Mouse (Mus musculus) kidney, adult 2 months (tissue): ENCODE measurements around the gene Purb. TPM values are rescaled to one million over a fixed set of nuclear protein-coding genes. Genes with fewer than 3 reads are reported as not detected.

Source experiments
- DNase-seq: peaks from one replicate; pipeline ENCODE4 v3.0.0; 2021
- H3K27ac ChIP-seq: fragments of 200-500 bp; 2 replicates; pipeline ENCODE4 v1.5.1; 2012; ENCODE audit warnings: low read depth, low read length, control low read depth, inconsistent platforms; ENCODE audit not compliant: insufficient read depth
- H3K27me3 ChIP-seq: fragments of 200-500 bp; replicated peaks from 2 replicates; pipeline ENCODE4 v1.6.1; 2012; ENCODE audit warnings: mild to moderate bottlenecking, moderate library complexity, low read length, inconsistent platforms; ENCODE audit not compliant: control insufficient read depth, insufficient read depth
- H3K36me3 ChIP-seq: fragments of 200-500 bp; 2 replicates; pipeline ENCODE4 v1.6.1; 2012; ENCODE audit warnings: mild to moderate bottlenecking, moderate library complexity, low read length, inconsistent platforms; ENCODE audit not compliant: control insufficient read depth, insufficient read depth
- H3K4me1 ChIP-seq: fragments of 200-500 bp; 2 replicates; pipeline ENCODE4 v1.6.1; 2011; ENCODE audit warnings: low read length; ENCODE audit not compliant: control insufficient read depth, insufficient read depth
- H3K4me3 ChIP-seq: fragments of 200-500 bp; 2 replicates; pipeline ENCODE4 v1.5.1; 2011; ENCODE audit warnings: mild to moderate bottlenecking, low read depth, low read length, control low read depth; ENCODE audit not compliant: insufficient read depth
- CTCF ChIP-seq: fragments of 200-500 bp; conservative IDR thresholded peaks from 2 replicates; pipeline ENCODE4 v1.5.1; 2011; ENCODE audit warnings: low read depth, mild to moderate bottlenecking, control low read depth, low read length, moderate library complexity, mixed read lengths; ENCODE audit not compliant: insufficient read depth, insufficient read length
- POLR2A ChIP-seq: fragments of 200-500 bp; IDR thresholded peaks from one replicate; pipeline ENCODE4 v1.6.1; 2011; ENCODE audit warnings: low read depth, low read length, control low read depth
- WGBS: fragments of 180-500 bp; shearing (Covaris S2); methylation state at CpG from one replicate; pipeline ENCODE4 v1.1.7; 2018; 5-methylcytosine and 5-hydroxymethylcytosine counted together
- polyA plus RNA-seq: library from polyadenylated mRNA; depleted of rRNA; stranded (reverse); fragments of >200 nt; gene quantifications from 2 replicates; pipeline ENCODE4 v1.2.3, GENCODE M21; 2012

The Purb gene
- polyA plus RNA-seq, 1 experiment: 7.6 TPM

DNA sequence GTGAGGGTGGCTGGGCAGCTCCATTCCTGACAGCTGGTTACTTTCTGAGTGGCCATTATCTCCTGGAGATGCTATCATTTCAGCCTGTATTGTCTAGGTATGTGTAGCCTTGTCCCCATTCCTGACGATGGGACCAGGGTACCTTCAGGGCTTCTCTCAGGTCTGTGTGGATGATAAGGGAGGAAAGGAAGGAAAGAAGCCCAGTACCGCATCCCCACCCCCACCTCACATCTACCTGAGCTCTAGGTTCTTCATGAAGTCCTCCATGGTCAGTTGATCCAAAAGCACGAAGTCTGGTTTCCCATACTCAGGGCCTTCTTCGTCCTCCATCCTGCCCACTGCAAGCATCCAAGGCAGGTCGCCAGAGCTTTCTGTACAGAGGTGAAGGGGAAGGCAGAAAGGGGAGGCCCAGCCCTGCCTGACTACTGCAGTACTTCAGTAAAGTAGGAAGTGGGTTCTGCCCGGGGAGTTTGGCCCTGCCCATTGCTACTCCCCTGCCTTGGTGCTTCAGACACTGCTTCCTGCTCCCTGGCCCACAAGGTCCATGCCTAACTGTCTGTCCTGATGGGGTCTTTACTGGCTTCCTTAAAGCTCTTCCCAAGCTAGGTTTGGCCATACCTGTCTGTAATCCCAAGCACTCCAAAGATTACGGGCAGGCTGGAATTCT lies 44.9 kb upstream of the Purb start, which contains the start of gene Myo1g:
Gene Myo1g, minus strand, starts transcription at position 459 of the 667 bp plus-strand sequence.
- peaks cover 3% of the 10 kb centered on the region for H3K36me3 ChIP-seq
- no peak within 1 kb of the TSS for H3K27ac ChIP-seq
- DNase-seq: no peak
- 66% methylated on average over 7 of the region's 7 CpGs for WGBS
- H3K4me3 ChIP-seq: no peak within 1 kb of the TSS
- no peaks in the 10 kb centered on the region for H3K27me3 ChIP-seq
- H3K4me1 ChIP-seq: no peaks in the 10 kb centered on the region
- no peak for TF ChIP-seq POLR2A
- no peak for TF ChIP-seq CTCF

DNA sequence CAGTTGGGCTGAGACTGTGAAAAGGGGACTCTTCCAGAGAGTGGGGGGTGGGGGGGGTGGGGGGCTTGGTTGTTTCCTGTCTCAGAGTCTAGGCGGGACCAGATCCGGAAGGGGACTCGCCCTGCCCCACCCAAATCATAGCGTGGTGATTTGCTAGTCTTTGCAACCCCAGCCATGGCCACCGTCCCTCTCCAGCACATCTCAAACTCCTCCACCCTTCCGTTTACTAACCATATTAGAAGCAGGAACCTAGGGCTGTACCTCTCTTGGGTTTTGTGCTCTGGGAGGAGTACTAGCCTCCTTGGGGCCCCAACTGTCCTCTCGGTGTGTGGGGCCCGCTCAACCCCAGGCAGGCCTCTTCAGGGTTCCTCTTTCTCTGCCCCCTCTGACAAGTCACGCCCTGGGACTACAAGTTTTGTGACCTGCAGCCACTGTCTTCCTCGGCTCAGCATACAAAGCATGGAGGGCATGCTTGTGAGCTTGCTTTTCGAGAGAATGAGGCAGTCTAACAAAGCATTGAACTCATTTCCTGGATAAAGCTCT lies 43.8 kb upstream of the Purb start:
- Histone ChIP-seq H3K4me1 (no peaks in the 10 kb centered on the region), H3K27ac (no peak overlapping the region), H3K27me3 (no peaks in the 10 kb centered on the region), H3K36me3 (peaks cover under 1% of the 10 kb centered on the region; the same call in 1 of the 2 replicates), H3K4me3 (no peak overlapping the region)
- DNase-seq: no peak
- TF ChIP-seq POLR2A (no peak), CTCF (no peak)
- WGBS: 75% methylated on average over 11 of the region's 11 CpGs

DNA sequence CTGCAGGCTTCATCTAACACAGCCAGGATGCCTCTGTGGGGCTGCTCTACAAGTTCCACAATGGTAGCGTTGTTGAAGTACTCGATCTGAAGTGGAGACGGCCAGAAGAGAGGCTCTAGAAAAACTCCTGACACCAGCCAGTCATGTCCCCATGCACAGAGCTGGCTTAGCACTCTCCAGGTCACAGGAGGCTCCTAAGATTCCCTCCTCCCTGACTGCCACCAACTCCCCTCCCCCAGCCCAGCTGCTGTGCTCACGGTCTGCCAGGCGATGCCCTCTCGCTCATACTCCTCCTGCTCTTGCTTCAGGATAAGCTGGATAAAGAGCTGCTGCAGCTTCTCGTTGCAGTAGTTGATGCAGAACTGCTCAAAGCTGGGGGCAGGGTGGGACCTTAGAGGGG lies 39.1 kb upstream of the Purb start:
- no peak for DNase-seq
- WGBS: 50% methylated on average over 7 of the region's 7 CpGs
- H3K36me3 ChIP-seq: no peaks in the 10 kb centered on the region

DNA sequence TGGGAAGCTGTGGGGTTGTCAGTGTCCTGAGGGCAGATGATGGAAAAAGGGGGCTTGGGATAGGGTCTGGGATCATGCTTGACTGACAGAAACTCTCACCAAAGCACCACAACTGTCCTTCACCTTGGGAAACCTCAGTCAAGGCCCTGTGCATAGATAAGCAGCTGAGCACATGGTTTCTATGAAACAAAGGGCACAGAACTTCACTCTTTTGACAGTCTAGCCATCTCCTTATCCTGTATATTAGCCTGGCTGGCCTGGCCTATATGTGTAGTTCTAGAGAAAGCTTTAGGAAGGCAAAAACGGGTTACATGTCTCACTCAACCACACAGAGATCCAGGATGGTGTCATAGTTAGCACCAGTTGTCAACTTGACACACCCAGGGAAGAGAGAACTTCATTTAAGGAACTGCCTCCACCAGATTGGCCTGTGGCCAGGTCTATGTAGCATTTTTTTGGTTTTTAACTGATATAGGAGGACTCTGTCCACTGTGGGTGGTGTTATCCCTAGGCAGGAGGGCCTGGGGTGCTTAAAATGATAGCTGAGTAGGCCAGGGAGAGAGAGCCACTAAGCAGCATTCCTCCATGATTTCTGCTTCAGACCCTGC lies 32.7 kb upstream of the Purb start:
- 59% methylated on average over 1 of the region's 1 CpGs for WGBS

More for the DNA sequence above, 39.1 kb upstream of the Purb start:
- H3K4me1 ChIP-seq: no peaks in the 10 kb centered on the region
- H3K4me3 ChIP-seq: no peak overlapping the region
- H3K27me3 ChIP-seq: no peaks in the 10 kb centered on the region
- no peak overlapping the region for H3K27ac ChIP-seq
- TF ChIP-seq CTCF: no peak
- no peak for TF ChIP-seq POLR2A

GRCm38 (mm10) chr11:6506516-6506915 lies 30.8 kb upstream of the Purb start:
- no peak overlapping the region for H3K27ac ChIP-seq
- no peaks in the 10 kb centered on the region for H3K36me3 ChIP-seq
- no peaks in the 10 kb centered on the region for H3K27me3 ChIP-seq
- TF ChIP-seq CTCF (no peak), POLR2A (no peak)
- 65% methylated on average over 9 of the region's 9 CpGs for WGBS
- H3K4me3 ChIP-seq: no peak overlapping the region
- no peaks in the 10 kb centered on the region for H3K4me1 ChIP-seq
- peak; percentile 31 for DNase-seq

More for the DNA sequence above, 32.7 kb upstream of the Purb start:
- no peaks in the 10 kb centered on the region for H3K27me3 ChIP-seq
- H3K27ac ChIP-seq: no peak overlapping the region
- no peak for TF ChIP-seq POLR2A
- no peak for TF ChIP-seq CTCF
- no peaks in the 10 kb centered on the region for H3K4me1 ChIP-seq
- H3K4me3 ChIP-seq: no peak overlapping the region
- H3K36me3 ChIP-seq: no peaks in the 10 kb centered on the region
- no peak for DNase-seq

- Histone ChIP-seq H3K27me3 (no peaks in the 10 kb centered on the region), H3K27ac (no peak overlapping the region), H3K4me1 (no peaks in the 10 kb centered on the region), H3K4me3 (no peak overlapping the region), H3K36me3 (no peaks in the 10 kb centered on the region)
- TF ChIP-seq POLR2A (no peak), CTCF (no peak)
- no peak for DNase-seq
- WGBS: 82% methylated on average over 6 of the region's 6 CpGs
Measured at GRCm38 (mm10) chr11:6504689-6505088, 29.0 kb upstream of the Purb start.

DNA sequence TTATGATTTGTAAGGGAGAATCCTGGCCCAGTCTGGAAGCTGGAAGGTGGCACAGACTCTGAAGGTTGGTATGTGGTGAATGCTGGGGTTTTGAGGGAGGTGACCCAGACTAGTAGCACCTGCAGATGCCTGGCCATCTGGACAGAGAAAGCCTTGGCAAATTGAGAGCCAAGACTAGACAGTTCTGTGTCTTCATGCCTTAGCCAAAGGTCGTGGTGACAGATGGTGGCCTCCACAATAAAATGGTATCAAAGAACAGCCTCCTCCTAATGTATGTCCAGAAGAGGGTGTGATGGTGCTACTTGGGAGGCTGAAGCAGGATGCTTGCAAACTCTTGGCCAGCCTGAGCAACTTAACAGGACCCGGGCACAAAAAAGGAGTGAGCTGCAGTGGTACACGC lies 28.5 kb upstream of the Purb start:
- Histone ChIP-seq H3K4me1 (no peaks in the 10 kb centered on the region), H3K27me3 (no peaks in the 10 kb centered on the region), H3K27ac (no peak overlapping the region), H3K36me3 (no peaks in the 10 kb centered on the region), H3K4me3 (no peak overlapping the region)
- no peak for DNase-seq
- 73% methylated on average over 3 of the region's 3 CpGs for WGBS
- no peak for TF ChIP-seq CTCF
- no peak for TF ChIP-seq POLR2A
